In genomic region chr16:94568335-94569228, GRCm38 (mm10) we compare ENCODE assay signal across 8 mouse cellular contexts. TPM values are rescaled to one million over a fixed set of nuclear protein-coding genes. Genes with fewer than 3 reads are reported as not detected.
DNase-seq lines count a peak whose midpoint lies in the region; ATAC-seq and TF ChIP-seq lines count a peak whose summit lies in the region.

No protein-coding gene starts in this region.

- DNase-seq in heart, embryonic 10.5 days (ENCODE audit: low spot score): peak; percentile 85
- DNase-seq in heart, postnatal 25 days (ENCODE audit: low spot score): no peak
- DNase-seq in c-Kit-negative CD71-positive TER-119-positive erythroid progenitor cells, embryonic 14.5 days (ENCODE audit: low read depth, low spot score): peak; percentile 71
- DNase-seq in forelimb bud, embryonic 11.5 days (ENCODE audit: low read depth, low spot score): peak; percentile 78
- peak; percentile 92 for DNase-seq in kidney, postnatal 14 days
- peak; percentile 98 for DNase-seq in midbrain, embryonic 11.5 days (ENCODE audit: low spot score, missing footprints)
- no peak for DNase-seq in B cell, adult 2 months

- no peaks in the 10 kb centered on the region for H3K27me3 ChIP-seq in heart, embryonic 10.5 days (ENCODE audit: insufficient read depth, poor library complexity, severe bottlenecking)
- no peaks in the 10 kb centered on the region for H3K27me3 ChIP-seq in C2C12 (ENCODE audit: control insufficient read depth, insufficient read depth, insufficient read length)
- H3K27me3 ChIP-seq in midbrain, embryonic 11.5 days (ENCODE audit: control insufficient read depth, insufficient read depth, low read length): no peaks in the 10 kb centered on the region

- H3K27ac ChIP-seq in heart, embryonic 10.5 days: peak overlapping the region; percentile 100
- peak overlapping the region; percentile 100 for H3K27ac ChIP-seq in midbrain, embryonic 11.5 days (ENCODE audit: low read depth, low read length)

- no peak for TF ChIP-seq CTCF in C2C12 (IDR thresholded peaks at IDR 0.05; ENCODE audit: control insufficient read depth, insufficient read depth, insufficient read length)

- peaks cover 30% of the 10 kb centered on the region for H3K79me3 ChIP-seq in C2C12 (ENCODE audit: low read depth)

- peak; percentile 88 for ATAC-seq in midbrain, embryonic 11.5 days (ENCODE audit: low FRiP score)

- H3ac ChIP-seq in C2C12 (ENCODE audit: control insufficient read depth, insufficient read length, low read depth): peak overlapping the region; percentile 85

- peaks cover 21% of the 10 kb centered on the region for H3K4me1 ChIP-seq in heart, embryonic 10.5 days
- H3K4me1 ChIP-seq in midbrain, embryonic 11.5 days (ENCODE audit: control insufficient read depth, insufficient read depth, low read length): peaks cover 12% of the 10 kb centered on the region

- H3K9ac ChIP-seq in midbrain, embryonic 11.5 days (ENCODE audit: low read length): peak overlapping the region; percentile 100

- peaks cover 39% of the 10 kb centered on the region for H3K79me2 ChIP-seq in C2C12 (ENCODE audit: control insufficient read depth, insufficient read depth)

- 3% methylated on average over 53 of the region's 53 CpGs for WGBS in heart, embryonic 10.5 days
- WGBS in midbrain, embryonic 11.5 days: 3% methylated on average over 53 of the region's 53 CpGs

- no peaks in the 10 kb centered on the region for H3K9me3 ChIP-seq in heart, embryonic 10.5 days
- no peaks in the 10 kb centered on the region for H3K9me3 ChIP-seq in midbrain, embryonic 11.5 days (ENCODE audit: control insufficient read depth, low read length)

- intact Hi-C loops in heart, postnatal 25 days (cut with DNase I): loop anchor here (1.0 to 10.0 kb wide), 5 partner anchors 22 to 256 kb away; partner anchors contain the start of genes Hlcs, Pigp and Ttc3

- peak overlapping the region; percentile 57 for H3K4me2 ChIP-seq in midbrain, embryonic 11.5 days

- peak overlapping the region; percentile 98 for H3K4me3 ChIP-seq in heart, embryonic 10.5 days
- peak overlapping the region; percentile 34 for H3K4me3 ChIP-seq in C2C12 (ENCODE audit: insufficient read depth, poor library complexity, severe bottlenecking)
- peak overlapping the region; percentile 100 for H3K4me3 ChIP-seq in midbrain, embryonic 11.5 days (ENCODE audit: low read depth, low read length)

- no peaks in the 10 kb centered on the region for H3K36me3 ChIP-seq in heart, embryonic 10.5 days
- no peaks in the 10 kb centered on the region for H3K36me3 ChIP-seq in C2C12 (ENCODE audit: control insufficient read depth, insufficient read depth)
- no peaks in the 10 kb centered on the region for H3K36me3 ChIP-seq in midbrain, embryonic 11.5 days (ENCODE audit: control insufficient read depth, insufficient read depth, low read length)

TF ChIP-seq in C2C12, 6 proteins besides CTCF, POLR2A, EP300 and RAD21:
- TF ChIP-seq MYOD1 (IDR thresholded peaks at IDR 0.05; ENCODE audit: control insufficient read depth, insufficient read length, low read depth) (no peak), MAX (IDR thresholded peaks at IDR 0.05) (no peak), USF1 (IDR thresholded peaks at IDR 0.05; ENCODE audit: low read depth) (no peak), CEBPB (IDR thresholded peaks at IDR 0.05; ENCODE audit: low read depth) (no peak), FOSL1 (IDR thresholded peaks at IDR 0.05; ENCODE audit: insufficient read depth, low read length, poor library complexity, severe bottlenecking) (no peak), MYOG (IDR thresholded peaks at IDR 0.05; ENCODE audit: control insufficient read depth, extremely low read depth, insufficient read length) (no peak)

RNA-seq across cellular contexts. Expression of gene Dyrk1a, which starts 1.2 kb away (rescaled TPM):
- 7.7 and 8.1 TPM in 2 replicates for polyA plus RNA-seq in heart, embryonic 10.5 days (2016; fragmentation: Nextera tagmentation; extraction: Ambion mirVana)
- total RNA-seq in heart, postnatal 25 days (2021): 10 to 100 TPM; 71.4 to 71.9 TPM
- polyA plus RNA-seq in C2C12 (2012; fragmentation: generic; extraction: Trizol): 17.3 TPM
- 11.3 and 13.0 TPM in 2 replicates for polyA plus RNA-seq in midbrain, embryonic 11.5 days (2014; fragmentation: Nextera tagmentation; extraction: Ambion mirVana)

RNA-seq across cellular contexts. Expression of gene Vps26c, which starts 42.0 kb away (rescaled TPM):
- 60.0 and 61.4 TPM in 2 replicates for polyA plus RNA-seq in heart, embryonic 10.5 days (2016; fragmentation: Nextera tagmentation; extraction: Ambion mirVana)
- total RNA-seq in heart, postnatal 25 days (2021): 10 to 100 TPM; 23.0 to 24.2 TPM
- polyA plus RNA-seq in C2C12 (2012; fragmentation: generic; extraction: Trizol): 50.3 TPM
- polyA plus RNA-seq in midbrain, embryonic 11.5 days (2014; fragmentation: Nextera tagmentation; extraction: Ambion mirVana): 60.0 and 60.4 TPM in 2 replicates

Comparison
In these comparisons a context has a peak if more than half of its experiments do, and no peak if none do; other contexts are left out.
1. DNase-seq: peak in heart, embryonic 10.5 days (single experiment), c-Kit-negative CD71-positive TER-119-positive erythroid progenitor cells, embryonic 14.5 days (single experiment), forelimb bud, embryonic 11.5 days (single experiment), kidney, postnatal 14 days (single experiment) and midbrain, embryonic 11.5 days (single experiment); none in heart, postnatal 25 days (single experiment) and B cell, adult 2 months (0 of 2).
2. H3K4me3 ChIP-seq: peak in every context shown above with its lines; median percentile 100 in midbrain, embryonic 11.5 days; 98 in heart, embryonic 10.5 days; 34 in C2C12.